Mouse (Mus musculus): ENCODE data around the gene Wfdc2.

DNA sequence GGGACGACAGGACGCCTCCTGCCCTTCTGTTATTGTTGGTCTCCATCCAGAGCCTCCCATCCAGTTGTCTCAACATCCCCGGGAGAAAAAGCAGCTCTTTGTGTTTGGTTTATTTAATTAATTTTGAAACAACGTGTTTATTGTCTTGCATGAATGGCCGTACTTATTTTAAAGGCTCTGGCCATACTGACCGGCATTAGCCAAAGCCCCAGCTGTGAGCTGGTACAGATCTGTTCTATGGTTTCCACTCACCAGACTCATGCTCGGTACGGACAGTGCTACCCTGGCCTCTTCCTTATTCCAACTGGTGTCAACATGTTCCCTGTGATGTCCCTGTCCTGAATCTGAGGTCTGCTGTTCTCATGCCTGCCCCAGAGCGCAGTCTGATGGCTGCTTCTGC is 46.3 kb upstream of the Wfdc2 start:
- no peak for TF ChIP-seq POLR2A (IDR thresholded peaks at IDR 0.05; ENCODE audit: borderline replicate concordance, extremely low read depth, low read depth, low read length)
- no peak for TF ChIP-seq CTCF (IDR thresholded peaks at IDR 0.05; ENCODE audit: insufficient read depth, low read length)

Data from lung, adult 2 months (tissue).